Mouse (Mus musculus) kidney, adult 2 months (tissue): ENCODE results near the gene Cygb. TPM values are rescaled to one million over a fixed set of nuclear protein-coding genes. Genes with fewer than 3 reads are reported as not detected.
"Not testable (repeated sequence)": the region's sequence is repeated elsewhere in the genome, so short reads cannot be mapped to it uniquely, and the experiment has no call there.

ENCODE experiments used
- DNase-seq: peaks from one replicate; pipeline ENCODE4 v3.0.0; 2021
- H3K27ac ChIP-seq: fragments of 200-500 bp; 2 replicates; pipeline ENCODE4 v1.5.1; 2012; ENCODE audit warnings: low read depth, low read length, control low read depth, inconsistent platforms; ENCODE audit not compliant: insufficient read depth
- H3K27me3 ChIP-seq: fragments of 200-500 bp; replicated peaks from 2 replicates; pipeline ENCODE4 v1.6.1; 2012; ENCODE audit warnings: mild to moderate bottlenecking, moderate library complexity, low read length, inconsistent platforms; ENCODE audit not compliant: control insufficient read depth, insufficient read depth
- H3K36me3 ChIP-seq: fragments of 200-500 bp; 2 replicates; pipeline ENCODE4 v1.6.1; 2012; ENCODE audit warnings: mild to moderate bottlenecking, moderate library complexity, low read length, inconsistent platforms; ENCODE audit not compliant: control insufficient read depth, insufficient read depth
- H3K4me1 ChIP-seq: fragments of 200-500 bp; 2 replicates; pipeline ENCODE4 v1.6.1; 2011; ENCODE audit warnings: low read length; ENCODE audit not compliant: control insufficient read depth, insufficient read depth
- H3K4me3 ChIP-seq: fragments of 200-500 bp; 2 replicates; pipeline ENCODE4 v1.5.1; 2011; ENCODE audit warnings: mild to moderate bottlenecking, low read depth, low read length, control low read depth; ENCODE audit not compliant: insufficient read depth
- CTCF ChIP-seq: fragments of 200-500 bp; conservative IDR thresholded peaks from 2 replicates; pipeline ENCODE4 v1.5.1; 2011; ENCODE audit warnings: low read depth, mild to moderate bottlenecking, control low read depth, low read length, moderate library complexity, mixed read lengths; ENCODE audit not compliant: insufficient read depth, insufficient read length
- POLR2A ChIP-seq: fragments of 200-500 bp; IDR thresholded peaks from one replicate; pipeline ENCODE4 v1.6.1; 2011; ENCODE audit warnings: low read depth, low read length, control low read depth
- WGBS: fragments of 180-500 bp; shearing (Covaris S2); methylation state at CpG from one replicate; pipeline ENCODE4 v1.1.7; 2018; 5-methylcytosine and 5-hydroxymethylcytosine counted together
- polyA plus RNA-seq: library from polyadenylated mRNA; depleted of rRNA; stranded (reverse); fragments of >200 nt; gene quantifications from 2 replicates; pipeline ENCODE4 v1.2.3, GENCODE M21; 2012

Cygb gene
- polyA plus RNA-seq, 1 experiment, result 16.2 TPM

- DNase-seq, result peak; percentile 72
- H3K4me1 ChIP-seq, result peaks cover 27% of the 10 kb centered on the region
- 26% methylated on average over 15 of the region's 15 CpGs for WGBS
- no peaks in the 10 kb centered on the region for H3K27me3 ChIP-seq
- H3K27ac ChIP-seq, result peak overlapping the region; percentile 59
- no peaks in the 10 kb centered on the region for H3K36me3 ChIP-seq
- no peak overlapping the region for H3K4me3 ChIP-seq
- TF ChIP-seq CTCF (peak; percentile 34), POLR2A (no peak)
Observed at GRCm38 (mm10) chr11:116615735-116616437, 38.2 kb downstream of the Cygb start.

GRCm38 (mm10) chr11:116613234-116613633 is 40.9 kb downstream of the Cygb start:
- no peak for DNase-seq
- no peak overlapping the region for H3K4me3 ChIP-seq
- TF ChIP-seq CTCF (no peak), POLR2A (no peak)
- no peak overlapping the region for H3K27ac ChIP-seq
- WGBS, result 81% methylated on average over 6 of the region's 6 CpGs
- no peaks in the 10 kb centered on the region for H3K36me3 ChIP-seq
- no peaks in the 10 kb centered on the region for H3K27me3 ChIP-seq
- peaks cover 12% of the 10 kb centered on the region for H3K4me1 ChIP-seq

GRCm38 (mm10) chr11:116612554-116612953 is 41.6 kb downstream of the Cygb start:
- Histone ChIP-seq H3K27ac (no peak overlapping the region), H3K4me3 (no peak overlapping the region), H3K4me1 (peaks cover 12% of the 10 kb centered on the region), H3K36me3 (no peaks in the 10 kb centered on the region; the same call in 1 of the 2 replicates), H3K27me3 (no peaks in the 10 kb centered on the region)
- WGBS, result 100% methylated on average over 1 of the region's 1 CpGs
- TF ChIP-seq CTCF (no peak), POLR2A (no peak)
- DNase-seq, result no peak

DNA sequence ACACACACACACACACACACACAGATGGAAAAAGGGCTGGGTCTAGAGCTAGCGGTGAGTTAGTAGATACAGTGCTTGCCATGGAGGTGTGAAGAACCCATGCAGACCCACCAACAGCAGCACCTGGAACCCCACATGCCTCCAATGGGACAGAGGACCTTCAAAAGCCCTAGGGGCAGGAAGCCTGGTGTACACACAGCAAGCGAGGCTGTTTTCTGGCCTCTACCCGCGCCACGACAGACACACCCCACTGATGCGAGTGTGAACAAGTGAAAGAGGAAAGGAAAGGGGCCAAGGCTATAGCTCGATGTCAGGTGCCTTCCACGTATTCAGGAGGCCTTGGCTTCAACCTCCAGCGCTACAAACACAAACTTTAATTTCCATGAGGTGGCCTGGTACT is 42.2 kb downstream of the Cygb start:
- H3K4me3 ChIP-seq, result no peak overlapping the region
- peaks cover 12% of the 10 kb centered on the region for H3K4me1 ChIP-seq
- no peaks in the 10 kb centered on the region; the same call in 1 of the 2 replicates for H3K36me3 ChIP-seq
- no peak for TF ChIP-seq CTCF
- TF ChIP-seq POLR2A, result no peak
- DNase-seq, result no peak
- WGBS, result 91% methylated on average over 9 of the region's 9 CpGs
- no peak overlapping the region for H3K27ac ChIP-seq
- H3K27me3 ChIP-seq, result no peaks in the 10 kb centered on the region

GRCm38 (mm10) chr11:116611168-116611567 is 42.9 kb downstream of the Cygb start:
- H3K27me3 ChIP-seq, H3K4me1 ChIP-seq, H3K4me3 ChIP-seq, H3K36me3 ChIP-seq, DNase-seq, H3K27ac ChIP-seq: not testable (repeated sequence)
- 74% methylated on average over 9 of the region's 9 CpGs for WGBS

DNA sequence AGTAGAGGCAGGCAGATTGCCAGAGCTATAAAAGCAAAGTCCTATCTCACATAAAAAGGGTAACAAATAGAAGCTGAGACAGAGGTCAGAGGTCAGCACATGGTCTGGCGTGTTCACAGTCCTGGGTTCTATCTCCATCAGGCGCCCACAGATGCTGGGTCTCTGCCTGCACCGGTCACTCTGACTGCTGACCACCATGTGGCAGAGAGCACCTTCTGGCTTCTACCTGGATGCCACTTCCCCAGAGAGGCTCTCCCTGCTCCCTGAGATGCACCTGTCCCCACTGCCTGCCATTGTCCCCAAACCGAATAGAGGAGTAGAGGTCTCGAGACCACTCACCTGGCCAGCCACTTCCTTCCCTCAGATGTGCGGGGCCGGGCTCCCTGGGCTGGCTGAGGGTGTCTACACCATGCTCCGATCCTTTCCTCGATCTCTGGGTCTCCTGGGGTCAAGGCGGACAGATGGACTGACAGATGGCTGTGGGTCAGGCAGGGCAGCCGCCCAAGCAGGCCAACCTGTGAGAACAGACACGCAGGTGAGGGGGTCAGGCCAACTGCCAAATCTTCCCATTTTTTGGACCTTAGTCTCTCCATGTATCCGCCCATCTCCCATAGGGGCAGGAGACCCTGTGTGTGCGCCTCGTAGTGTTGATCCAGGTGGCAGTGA is 44.0 kb downstream of the Cygb start:
- TF ChIP-seq CTCF (no peak), POLR2A (no peak)
- WGBS, result 86% methylated on average over 15 of the region's 15 CpGs
- DNase-seq, result no peak
- Histone ChIP-seq H3K4me3 (no peak overlapping the region), H3K27ac (no peak overlapping the region), H3K27me3 (no peaks in the 10 kb centered on the region), H3K36me3 (no peaks in the 10 kb centered on the region; the same call in none of the 2 replicates), H3K4me1 (peaks cover 2% of the 10 kb centered on the region; the same call in 1 of the 2 replicates)

DNA sequence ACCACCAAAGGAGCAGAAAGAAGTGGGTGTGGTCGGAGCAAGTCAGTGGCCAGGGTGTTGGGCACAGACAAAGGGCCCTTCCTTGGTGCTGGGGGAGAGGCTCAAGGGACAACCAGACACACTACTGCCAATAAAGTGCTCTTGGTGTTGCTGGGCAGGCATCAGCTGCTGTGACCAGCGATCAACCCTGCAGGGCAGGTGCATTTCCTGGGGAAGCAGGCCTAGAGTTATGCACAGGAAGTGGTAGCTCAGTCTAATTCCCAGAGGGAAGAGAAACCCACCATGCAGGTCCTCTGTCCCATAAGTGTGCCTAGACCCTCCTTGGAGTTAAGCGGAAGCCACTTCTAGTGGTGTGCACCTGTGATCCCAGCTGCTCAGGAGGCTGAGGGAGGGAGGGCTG is 46.4 kb downstream of the Cygb start:
- Histone ChIP-seq H3K4me1 (no peaks in the 10 kb centered on the region), H3K27me3 (no peaks in the 10 kb centered on the region), H3K27ac (no peak overlapping the region), H3K36me3 (no peaks in the 10 kb centered on the region; the same call in none of the 2 replicates), H3K4me3 (no peak overlapping the region)
- no peak for DNase-seq
- WGBS, result 90% methylated on average over 3 of the region's 3 CpGs
- TF ChIP-seq POLR2A, result no peak
- TF ChIP-seq CTCF, result no peak
